Mouse (Mus musculus) ZHBTc4 (cell line): ENCODE results near the gene Dlgap1.

Source experiments
- DNase-seq: peaks from one replicate; pipeline ENCODE4 v3.0.0-alpha.2; 2011; ENCODE audit warnings: low read depth, low spot score

Dlgap1 gene

GRCm38 (mm10) chr17:70462231-70462630 is 493.4 kb downstream of the Dlgap1 start:
- DNase-seq, result no peak

GRCm38 (mm10) chr17:70462771-70463491 is 494.1 kb downstream of the Dlgap1 start:
- DNase-seq, result no peak

- DNase-seq, result no peak
These were observed 497.5 kb downstream of the Dlgap1 start for GRCm38 (mm10) chr17:70466413-70466812.

- DNase-seq, result no peak
These were observed 502.1 kb downstream of the Dlgap1 start for GRCm38 (mm10) chr17:70470970-70471371.

- DNase-seq, result no peak
These were observed 503.3 kb downstream of the Dlgap1 start for GRCm38 (mm10) chr17:70472162-70472561.

GRCm38 (mm10) chr17:70473871-70474270 is 505.0 kb downstream of the Dlgap1 start:
- no peak for DNase-seq

- DNase-seq, result no peak
These were observed 514.8 kb downstream of the Dlgap1 start for GRCm38 (mm10) chr17:70483716-70484115.

- DNase-seq, result no peak
These were observed 516.8 kb downstream of the Dlgap1 start for GRCm38 (mm10) chr17:70485668-70486067.

- DNase-seq, result no peak
These were observed 517.4 kb downstream of the Dlgap1 start for GRCm38 (mm10) chr17:70486259-70486658.

- DNase-seq, result no peak
These were observed 518.0 kb downstream of the Dlgap1 start for GRCm38 (mm10) chr17:70486831-70487230.

GRCm38 (mm10) chr17:70488784-70489265 is 520.0 kb downstream of the Dlgap1 start:
- DNase-seq, result no peak

GRCm38 (mm10) chr17:70491575-70491974 is 522.7 kb downstream of the Dlgap1 start:
- no peak for DNase-seq

- DNase-seq, result no peak
These were observed 525.5 kb downstream of the Dlgap1 start for GRCm38 (mm10) chr17:70494338-70494737.

GRCm38 (mm10) chr17:70498256-70498655 is 529.4 kb downstream of the Dlgap1 start:
- DNase-seq, result no peak

- DNase-seq, result no peak
These were observed 533.1 kb downstream of the Dlgap1 start for GRCm38 (mm10) chr17:70501933-70502332.

GRCm38 (mm10) chr17:70507759-70508158 is 538.9 kb downstream of the Dlgap1 start:
- no peak for DNase-seq

GRCm38 (mm10) chr17:70510441-70510840 is 541.6 kb downstream of the Dlgap1 start:
- DNase-seq, result no peak

- DNase-seq, result no peak
These were observed 542.5 kb downstream of the Dlgap1 start for GRCm38 (mm10) chr17:70511401-70511800.

- no peak for DNase-seq
These were observed 544.9 kb downstream of the Dlgap1 start for GRCm38 (mm10) chr17:70513736-70514135.

- peak; percentile 13 for DNase-seq
These were observed 547.6 kb downstream of the Dlgap1 start for GRCm38 (mm10) chr17:70516506-70516905.

- DNase-seq, result no peak
These were observed 548.5 kb downstream of the Dlgap1 start for GRCm38 (mm10) chr17:70517333-70517732.

GRCm38 (mm10) chr17:70521058-70521851 is 552.4 kb downstream of the Dlgap1 start:
- no peak for DNase-seq

GRCm38 (mm10) chr17:70521971-70522370 is 553.1 kb downstream of the Dlgap1 start:
- no peak for DNase-seq
